Mouse (Mus musculus) midbrain, embryonic 12.5 days (tissue): ENCODE results near the gene Zfp981. TPM values are rescaled to one million over a fixed set of nuclear protein-coding genes. Genes with fewer than 3 reads are reported as not detected.
"Not testable (repeated sequence)": the region's sequence is repeated elsewhere in the genome, so short reads cannot be mapped to it uniquely, and the experiment has no call there.

ENCODE experiments used
- ATAC-seq: fragments of 200-750 bp; cut with Nextera tagmentation; 2 replicates; pipeline ENCODE4 v1.8.0; 2017; ENCODE audit warnings: low read depth, moderate TSS enrichment, moderate library complexity; ENCODE audit not compliant: low FRiP score
- H3K27ac ChIP-seq: fragments of 300-500 bp; sonication (generic); replicated peaks from 2 replicates; pipeline ENCODE4 v1.5.1; 2016; ENCODE audit warnings: mild to moderate bottlenecking
- H3K27me3 ChIP-seq: fragments of 300-500 bp; sonication (generic); 2 replicates; pipeline ENCODE4 v1.6.1; 2016; ENCODE audit warnings: mild to moderate bottlenecking
- H3K36me3 ChIP-seq: fragments of 300-500 bp; sonication (generic); 2 replicates; pipeline ENCODE4 v1.6.1; 2016
- H3K4me1 ChIP-seq: fragments of 300-500 bp; sonication (generic); 2 replicates; pipeline ENCODE4 v1.6.1; 2016
- H3K4me2 ChIP-seq: fragments of 300-500 bp; sonication (generic); replicated peaks from 2 replicates; pipeline ENCODE4 v1.6.1; 2016; ENCODE audit warnings: mild to moderate bottlenecking, moderate library complexity
- H3K4me3 ChIP-seq: fragments of 300-500 bp; sonication (generic); 2 replicates; pipeline ENCODE4 v1.5.1; 2016; ENCODE audit warnings: mild to moderate bottlenecking
- H3K9ac ChIP-seq: fragments of 300-500 bp; sonication (generic); replicated peaks from 2 replicates; pipeline ENCODE4 v1.6.1; 2016; ENCODE audit warnings: mild to moderate bottlenecking, moderate library complexity
- H3K9me3 ChIP-seq: fragments of 300-500 bp; sonication (generic); 2 replicates; pipeline ENCODE4 v1.6.1; 2016; ENCODE audit warnings: mild to moderate bottlenecking
- WGBS: fragments of 180-500 bp; shearing (Covaris S2); methylation state at CpG from one replicate; pipeline ENCODE4 v1.1.7; 2016; 5-methylcytosine and 5-hydroxymethylcytosine counted together
- polyA plus RNA-seq: library from polyadenylated mRNA; unstranded; fragments of >200 nt; fragmentation: Nextera tagmentation; extraction: Ambion mirVana; gene quantifications from 2 replicates; pipeline ENCODE4 v1.2.1, GENCODE M21; 2016

Zfp981 gene
- polyA plus RNA-seq, 1 experiment from 2014 or later, result not detected

GRCm38 (mm10) chr4:146579905-146580873, 78.4 kb downstream of the Zfp981 start:
- not testable (repeated sequence) for H3K9me3 ChIP-seq, H3K4me3 ChIP-seq, H3K4me2 ChIP-seq, H3K36me3 ChIP-seq, H3K4me1 ChIP-seq, H3K27ac ChIP-seq, H3K27me3 ChIP-seq, H3K9ac ChIP-seq
- peak; percentile 80 for ATAC-seq
- under 1% methylated on average over 14 of the region's 111 CpGs for WGBS

Other genes with a start within 250 kb of the Zfp981 start
- 2.4 and 2.6 TPM in 2 replicates for gene Zfp992, start 53.0 kb upstream of the Zfp981 start, polyA plus RNA-seq
- gene Zfp993, start 108.9 kb downstream of the Zfp981 start, polyA plus RNA-seq, result 1.3 and 2.1 TPM in 2 replicates